Mouse (Mus musculus) hindbrain, postnatal 0 days (tissue): ENCODE data around the gene Mfsd11. TPM values are rescaled to one million over a fixed set of nuclear protein-coding genes. Genes with fewer than 3 reads are reported as not detected.

Experiments
- ATAC-seq: fragments of 200-750 bp; cut with Nextera tagmentation; 2 replicates; pipeline ENCODE4 v1.8.0; 2017; ENCODE audit warnings: mild to moderate bottlenecking, moderate TSS enrichment, moderate library complexity
- DNase-seq: peaks from one replicate; pipeline ENCODE4 v3.0.0-alpha.2; 2015; ENCODE audit warnings: low spot score
- H3K27ac ChIP-seq: fragments of 300-500 bp; sonication (generic); 2 replicates; pipeline ENCODE4 v1.5.1; 2014; ENCODE audit warnings: mild to moderate bottlenecking
- H3K27me3 ChIP-seq: fragments of 300-500 bp; sonication (generic); 2 replicates; pipeline ENCODE4 v1.6.1; 2014; ENCODE audit warnings: low read length, mixed read lengths; ENCODE audit not compliant: insufficient read depth
- H3K36me3 ChIP-seq: fragments of 300-500 bp; sonication (generic); 2 replicates; pipeline ENCODE4 v1.6.1; 2014; ENCODE audit warnings: low read length, mixed read lengths; ENCODE audit not compliant: insufficient read depth
- H3K4me1 ChIP-seq: fragments of 300-500 bp; sonication (generic); 2 replicates; pipeline ENCODE4 v1.6.1; 2014; ENCODE audit warnings: antibody characterized with exemption, low read length, mixed read lengths; ENCODE audit not compliant: insufficient read depth
- H3K4me2 ChIP-seq: fragments of 300-500 bp; sonication (generic); 2 replicates; pipeline ENCODE4 v1.6.1; 2014; ENCODE audit warnings: low read depth, mild to moderate bottlenecking, low read length, moderate library complexity, mixed read lengths
- H3K4me3 ChIP-seq: fragments of 300-500 bp; sonication (generic); 2 replicates; pipeline ENCODE4 v1.5.1; 2014; ENCODE audit warnings: low read length
- H3K9ac ChIP-seq: fragments of 300-500 bp; sonication (generic); replicated peaks from 2 replicates; pipeline ENCODE4 v1.6.1; 2014; ENCODE audit warnings: mild to moderate bottlenecking, low read length, moderate library complexity, mixed read lengths
- H3K9me3 ChIP-seq: fragments of 300-500 bp; sonication (generic); 2 replicates; pipeline ENCODE4 v1.6.1; 2016; ENCODE audit warnings: low read length, mixed read lengths
- CTCF ChIP-seq: IDR thresholded peaks from 2 replicates; pipeline ENCODE4 v1.5.1; 2016; ENCODE audit warnings: antibody characterized with exemption, control low read depth, low read depth
- WGBS: fragments of 180-500 bp; shearing (Covaris S2); extraction: QIAGEN DNeasy Blood & Tissue Kit; methylation state at CpG from one replicate; pipeline ENCODE4 v1.1.7; 2014; 5-methylcytosine and 5-hydroxymethylcytosine counted together
- polyA plus RNA-seq: library from polyadenylated mRNA; unstranded; fragments of >200 nt; fragmentation: Nextera tagmentation; extraction: Ambion mirVana; gene quantifications from 2 replicates; pipeline ENCODE4 v1.2.1, GENCODE M21; 2015
- total RNA-seq: library from RNA; depleted of rRNA; stranded (reverse); fragments of >200 nt; gene quantifications from 2 replicates; pipeline ENCODE4 v1.2.3, GENCODE M21; 2014; rRNA removed

Mfsd11 gene
- total and polyA plus RNA-seq, 2 experiments from 2014 or later: 45.6 to 62.8 TPM

GRCm38 (mm10) chr11:116922058-116922457, 69.8 kb downstream of the Mfsd11 start:
- ATAC-seq (peak; percentile 69), DNase-seq (peak; percentile 78)
- TF ChIP-seq CTCF: no peak
- 0 out of 2 replicates have a peak, but pooled peaks cover 12% of the 10 kb centered on the region for H3K4me1 ChIP-seq
- no peaks in the 10 kb centered on the region for H3K27me3 ChIP-seq
- peak overlapping the region; percentile 85 for H3K4me2 ChIP-seq
- peaks cover 15% of the 10 kb centered on the region for H3K36me3 ChIP-seq
- WGBS: 28% methylated on average over 7 of the region's 7 CpGs
- H3K27ac ChIP-seq: peak overlapping the region; percentile 67; the same call in 1 of the 2 replicates
- H3K9me3 ChIP-seq: no peaks in the 10 kb centered on the region
- peak overlapping the region; percentile 37; the same call in 1 of the 2 replicates for H3K9ac ChIP-seq
- H3K4me3 ChIP-seq: peak overlapping the region; percentile 21

Other genes starting within 250 kb of the Mfsd11 start
- 3.8 and 4.0 TPM in 2 replicates for gene Rhbdf2, start 225.4 kb upstream of the Mfsd11 start, total RNA-seq
- gene Rhbdf2, start 225.4 kb upstream of the Mfsd11 start, polyA plus RNA-seq: 1.1 and 1.6 TPM in 2 replicates
- gene Prcd, start 198.9 kb upstream of the Mfsd11 start, total RNA-seq: 1.2 and 1.3 TPM in 2 replicates
- 5.3 and 6.4 TPM in 2 replicates for gene Prcd, start 198.9 kb upstream of the Mfsd11 start, polyA plus RNA-seq
- gene Cygb, start 198.1 kb upstream of the Mfsd11 start, total RNA-seq: 48.4 and 54.7 TPM in 2 replicates
- gene Cygb, start 198.1 kb upstream of the Mfsd11 start, polyA plus RNA-seq: 46.0 and 48.1 TPM in 2 replicates
- not detected in 2 replicates for gene St6galnac1, start 76.9 kb upstream of the Mfsd11 start, total RNA-seq
- gene St6galnac1, start 76.9 kb upstream of the Mfsd11 start, polyA plus RNA-seq: not detected in 2 replicates
- 36.6 and 38.3 TPM in 2 replicates for gene Mxra7, start 24.4 kb upstream of the Mfsd11 start, total RNA-seq
- 41.9 and 50.2 TPM in 2 replicates for gene Mxra7, start 24.4 kb upstream of the Mfsd11 start, polyA plus RNA-seq
- gene Mettl23, start 9.2 kb upstream of the Mfsd11 start, total RNA-seq: 30.1 and 43.2 TPM in 2 replicates
- gene Mettl23, start 9.2 kb upstream of the Mfsd11 start, polyA plus RNA-seq: 50.8 and 54.4 TPM in 2 replicates
- 31.9 and 37.5 TPM in 2 replicates for gene Jmjd6, start 9.0 kb upstream of the Mfsd11 start, total RNA-seq
- gene Jmjd6, start 9.0 kb upstream of the Mfsd11 start, polyA plus RNA-seq: 48.1 and 48.6 TPM in 2 replicates
- 228 and 253 TPM in 2 replicates for gene Srsf2, start 654 bp downstream of the Mfsd11 start, total RNA-seq
- gene Srsf2, start 654 bp downstream of the Mfsd11 start, polyA plus RNA-seq: 454 and 491 TPM in 2 replicates
- 125 and 133 TPM in 2 replicates for gene Mgat5b, start 66.4 kb downstream of the Mfsd11 start, total RNA-seq
- gene Mgat5b, start 66.4 kb downstream of the Mfsd11 start, polyA plus RNA-seq: 22.2 and 25.0 TPM in 2 replicates